Mouse (Mus musculus) stomach, embryonic 14.5 days (tissue): ENCODE measurements around the gene Gm20388. TPM values are rescaled to one million over a fixed set of nuclear protein-coding genes. Genes with fewer than 3 reads are reported as not detected.

Source experiments
- ATAC-seq: fragments of 200-750 bp; cut with Nextera tagmentation; 2 replicates; pipeline ENCODE4 v1.8.0; 2017; ENCODE audit warnings: low read depth, moderate TSS enrichment; ENCODE audit not compliant: insufficient number of reproducible peaks, insufficient read depth, low FRiP score
- H3K27ac ChIP-seq: fragments of 300-500 bp; sonication (generic); 2 replicates; pipeline ENCODE4 v1.5.1; 2014; ENCODE audit warnings: mild to moderate bottlenecking, low read length, moderate library complexity, mixed read lengths
- H3K27me3 ChIP-seq: fragments of 300-500 bp; sonication (generic); 2 replicates; pipeline ENCODE4 v1.6.1; 2014; ENCODE audit warnings: low read length, control low read depth, mixed read lengths; ENCODE audit not compliant: control insufficient read depth, insufficient read depth
- H3K36me3 ChIP-seq: fragments of 300-500 bp; sonication (generic); 2 replicates; pipeline ENCODE4 v1.6.1; 2014; ENCODE audit warnings: mild to moderate bottlenecking, control low read depth, low read length, moderate library complexity, mixed read lengths; ENCODE audit not compliant: control insufficient read depth, insufficient read depth
- H3K4me1 ChIP-seq: fragments of 300-500 bp; sonication (generic); 2 replicates; pipeline ENCODE4 v1.6.1; 2014; ENCODE audit warnings: low read length, control low read depth, mixed read lengths; ENCODE audit not compliant: control insufficient read depth, insufficient read depth
- H3K4me2 ChIP-seq: fragments of 300-500 bp; sonication (generic); replicated peaks from 2 replicates; pipeline ENCODE4 v1.6.1; 2014; ENCODE audit warnings: low read depth, low read length, control low read depth
- H3K4me3 ChIP-seq: fragments of 300-500 bp; sonication (generic); 2 replicates; pipeline ENCODE4 v1.5.1; 2014; ENCODE audit warnings: low read depth, low read length, control low read depth
- H3K9ac ChIP-seq: fragments of 300-500 bp; sonication (generic); replicated peaks from 2 replicates; pipeline ENCODE4 v1.6.1; 2014; ENCODE audit warnings: low read depth, mild to moderate bottlenecking, control low read depth, low read length, moderate library complexity, mixed read lengths
- H3K9me3 ChIP-seq: fragments of 300-500 bp; sonication (generic); 2 replicates; pipeline ENCODE4 v1.6.1; 2016; ENCODE audit warnings: low read depth, low read length, control low read depth; ENCODE audit not compliant: control insufficient read depth
- WGBS: fragments of 180-500 bp; shearing (Covaris S2); extraction: QIAGEN DNeasy Blood & Tissue Kit; methylation state at CpG from one replicate; pipeline ENCODE4 v1.1.7; 2014; 5-methylcytosine and 5-hydroxymethylcytosine counted together
- polyA plus RNA-seq: library from polyadenylated mRNA; unstranded; fragments of >200 nt; fragmentation: Nextera tagmentation; extraction: Ambion mirVana; gene quantifications from 2 replicates; pipeline ENCODE4 v1.2.1, GENCODE M21; 2014

Gm20388 gene
- polyA plus RNA-seq, 1 experiment from 2014 or later: 11.4 TPM

- Histone ChIP-seq H3K36me3 (peaks cover 3% of the 10 kb centered on the region), H3K4me1 (0 out of 2 replicates have a peak, but pooled peaks cover 3% of the 10 kb centered on the region), H3K9me3 (no peaks in the 10 kb centered on the region), H3K27me3 (no peaks in the 10 kb centered on the region), H3K27ac (no peak overlapping the region), H3K9ac (no peak overlapping the region), H3K4me2 (no peak overlapping the region), H3K4me3 (no peak overlapping the region)
- ATAC-seq: no peak
- 90% methylated on average over 12 of the region's 12 CpGs for WGBS
Measured at GRCm38 (mm10) chr8:120038741-120039140, 128.1 kb downstream of the Gm20388 start.

GRCm38 (mm10) chr8:120039313-120039919 lies 128.8 kb downstream of the Gm20388 start:
- no peak for ATAC-seq
- WGBS: 74% methylated on average over 11 of the region's 11 CpGs
- no peaks in the 10 kb centered on the region for H3K27me3 ChIP-seq

GRCm38 (mm10) chr8:120040861-120041260 lies 130.2 kb downstream of the Gm20388 start:
- Histone ChIP-seq H3K27me3 (no peaks in the 10 kb centered on the region), H3K4me1 (no peaks in the 10 kb centered on the region), H3K27ac (no peak overlapping the region), H3K4me3 (no peak overlapping the region), H3K9ac (no peak overlapping the region), H3K4me2 (no peak overlapping the region), H3K9me3 (no peaks in the 10 kb centered on the region), H3K36me3 (peaks cover 3% of the 10 kb centered on the region; the same call in 1 of the 2 replicates)
- 54% methylated on average over 1 of the region's 1 CpGs for WGBS
- no peak for ATAC-seq

More at GRCm38 (mm10) chr8:120039313-120039919, 128.8 kb downstream of the Gm20388 start:
- no peak overlapping the region for H3K4me3 ChIP-seq
- H3K4me2 ChIP-seq: no peak overlapping the region
- no peaks in the 10 kb centered on the region for H3K9me3 ChIP-seq
- no peak overlapping the region for H3K27ac ChIP-seq
- no peak overlapping the region for H3K9ac ChIP-seq
- H3K4me1 ChIP-seq: 0 out of 2 replicates have a peak, but pooled peaks cover under 1% of the 10 kb centered on the region
- H3K36me3 ChIP-seq: peaks cover 3% of the 10 kb centered on the region; the same call in 1 of the 2 replicates

GRCm38 (mm10) chr8:120042542-120043312 lies 132.1 kb downstream of the Gm20388 start:
- H3K27ac ChIP-seq: no peak overlapping the region
- 60% methylated on average over 10 of the region's 10 CpGs for WGBS
- no peak overlapping the region for H3K4me3 ChIP-seq
- no peak overlapping the region for H3K9ac ChIP-seq
- H3K4me2 ChIP-seq: no peak overlapping the region
- H3K27me3 ChIP-seq: no peaks in the 10 kb centered on the region
- no peaks in the 10 kb centered on the region for H3K9me3 ChIP-seq
- no peak for ATAC-seq
- H3K36me3 ChIP-seq: peaks cover 3% of the 10 kb centered on the region; the same call in 1 of the 2 replicates
- 0 out of 2 replicates have a peak, but pooled peaks cover 8% of the 10 kb centered on the region for H3K4me1 ChIP-seq

- H3K27ac ChIP-seq: no peak overlapping the region
- no peak overlapping the region for H3K4me3 ChIP-seq
- no peaks in the 10 kb centered on the region for H3K27me3 ChIP-seq
- H3K4me1 ChIP-seq: 0 out of 2 replicates have a peak, but pooled peaks cover 8% of the 10 kb centered on the region
- 97% methylated on average over 8 of the region's 8 CpGs for WGBS
- H3K36me3 ChIP-seq: no peaks in the 10 kb centered on the region; the same call in 1 of the 2 replicates
- H3K4me2 ChIP-seq: no peak overlapping the region
- H3K9me3 ChIP-seq: no peaks in the 10 kb centered on the region
- ATAC-seq: no peak
- H3K9ac ChIP-seq: no peak overlapping the region
Measured at GRCm38 (mm10) chr8:120044907-120045306, 134.3 kb downstream of the Gm20388 start.

- no peak for ATAC-seq
- Histone ChIP-seq H3K27ac (no peak overlapping the region), H3K4me1 (0 out of 2 replicates have a peak, but pooled peaks cover 8% of the 10 kb centered on the region), H3K36me3 (no peaks in the 10 kb centered on the region; the same call in 1 of the 2 replicates), H3K9ac (no peak overlapping the region), H3K4me2 (no peak overlapping the region), H3K27me3 (no peaks in the 10 kb centered on the region), H3K9me3 (no peaks in the 10 kb centered on the region), H3K4me3 (no peak overlapping the region)
- WGBS: 54% methylated on average over 5 of the region's 5 CpGs
Measured at GRCm38 (mm10) chr8:120045471-120045870, 134.8 kb downstream of the Gm20388 start.

GRCm38 (mm10) chr8:120046258-120047020 lies 135.8 kb downstream of the Gm20388 start:
- WGBS: 73% methylated on average over 14 of the region's 14 CpGs
- no peaks in the 10 kb centered on the region for H3K9me3 ChIP-seq
- peak overlapping the region; percentile 29; the same call in 1 of the 2 replicates for H3K27ac ChIP-seq
- no peak overlapping the region for H3K9ac ChIP-seq
- no peaks in the 10 kb centered on the region; the same call in 1 of the 2 replicates for H3K36me3 ChIP-seq
- 0 out of 2 replicates have a peak, but pooled peaks cover 8% of the 10 kb centered on the region for H3K4me1 ChIP-seq
- H3K4me3 ChIP-seq: no peak overlapping the region
- peak; percentile 64; the same call in 1 of the 2 replicates for ATAC-seq
- H3K27me3 ChIP-seq: no peaks in the 10 kb centered on the region
- no peak overlapping the region for H3K4me2 ChIP-seq

- H3K27me3 ChIP-seq: no peaks in the 10 kb centered on the region
- H3K9me3 ChIP-seq: no peaks in the 10 kb centered on the region
- H3K4me2 ChIP-seq: no peak overlapping the region
- H3K36me3 ChIP-seq: no peaks in the 10 kb centered on the region; the same call in 1 of the 2 replicates
- 84% methylated on average over 13 of the region's 13 CpGs for WGBS
- no peak overlapping the region for H3K27ac ChIP-seq
- no peak overlapping the region for H3K4me3 ChIP-seq
- H3K9ac ChIP-seq: no peak overlapping the region
- 0 out of 2 replicates have a peak, but pooled peaks cover 8% of the 10 kb centered on the region for H3K4me1 ChIP-seq
- no peak for ATAC-seq
Measured at GRCm38 (mm10) chr8:120049949-120050348, 139.3 kb downstream of the Gm20388 start.
